Mouse (Mus musculus) layer of hippocampus, postnatal 25 days (tissue): ENCODE results near the gene Rhno1. TPM values are rescaled to one million over a fixed set of nuclear protein-coding genes. Genes with fewer than 3 reads are reported as not detected.

Experiments
- DNase-seq, 2 experiments: peaks; one replicate each; pipeline ENCODE4 v3.0.0; 2022; ENCODE audit warnings: mixed read lengths in 2 of 2, low spot score in 1 of 2; ENCODE audit errors: extremely low spot score in 1 of 2
- total RNA-seq, 2 experiments: library from RNA; stranded (reverse); gene quantifications; 2 replicates each; pipeline ENCODE4 v1.2.3; 2021

The Rhno1 gene
- total RNA-seq, 2 experiments from 2014 or later: 19.5 to 20.3 TPM

GRCm38 (mm10) chr6:128363007-128363825 is 505 bp upstream of the Rhno1 start:
- DNase-seq: no peak

DNA sequence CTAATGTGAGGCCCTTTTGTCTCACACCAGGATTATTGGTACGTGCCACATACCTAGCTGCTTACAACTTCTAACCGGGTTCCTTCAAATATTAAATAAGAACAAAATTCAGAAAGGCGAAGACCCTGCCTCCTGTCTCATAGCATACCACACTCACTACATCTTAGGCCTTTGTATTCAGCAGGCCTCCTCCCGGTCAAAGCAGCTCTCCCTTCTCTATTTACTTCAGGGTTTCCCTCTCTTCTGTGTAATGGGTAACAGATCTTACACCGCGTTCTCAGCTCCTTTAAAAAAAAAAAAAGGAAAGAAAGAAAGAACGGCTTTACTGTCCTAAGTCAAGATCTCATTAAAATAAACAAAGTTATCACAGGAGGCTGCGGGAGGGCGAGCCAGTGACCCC is 810 bp downstream of the Rhno1 start:
- no peak for DNase-seq

DNA sequence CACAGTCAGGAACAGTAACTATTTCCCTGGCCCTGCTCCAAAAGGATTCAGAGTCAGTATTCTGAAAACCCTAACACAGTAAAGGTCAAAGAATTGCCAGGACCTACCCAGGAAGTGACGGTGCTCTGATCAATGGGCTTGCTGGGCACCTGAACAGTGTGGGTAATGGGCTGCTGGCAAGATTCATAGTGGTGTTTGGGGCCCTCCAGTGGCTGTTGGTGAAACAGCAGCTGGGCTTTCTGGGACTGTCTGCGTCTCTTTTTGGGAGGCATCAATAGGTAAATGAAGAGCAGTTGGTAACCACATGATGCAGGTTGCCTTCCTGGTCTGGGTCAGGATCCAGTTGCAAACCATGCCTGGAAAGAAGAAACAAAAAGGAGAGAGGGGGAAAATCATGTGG is 3.7 kb downstream of the Rhno1 start:
- peak; percentile 66 to 82 for DNase-seq

DNA sequence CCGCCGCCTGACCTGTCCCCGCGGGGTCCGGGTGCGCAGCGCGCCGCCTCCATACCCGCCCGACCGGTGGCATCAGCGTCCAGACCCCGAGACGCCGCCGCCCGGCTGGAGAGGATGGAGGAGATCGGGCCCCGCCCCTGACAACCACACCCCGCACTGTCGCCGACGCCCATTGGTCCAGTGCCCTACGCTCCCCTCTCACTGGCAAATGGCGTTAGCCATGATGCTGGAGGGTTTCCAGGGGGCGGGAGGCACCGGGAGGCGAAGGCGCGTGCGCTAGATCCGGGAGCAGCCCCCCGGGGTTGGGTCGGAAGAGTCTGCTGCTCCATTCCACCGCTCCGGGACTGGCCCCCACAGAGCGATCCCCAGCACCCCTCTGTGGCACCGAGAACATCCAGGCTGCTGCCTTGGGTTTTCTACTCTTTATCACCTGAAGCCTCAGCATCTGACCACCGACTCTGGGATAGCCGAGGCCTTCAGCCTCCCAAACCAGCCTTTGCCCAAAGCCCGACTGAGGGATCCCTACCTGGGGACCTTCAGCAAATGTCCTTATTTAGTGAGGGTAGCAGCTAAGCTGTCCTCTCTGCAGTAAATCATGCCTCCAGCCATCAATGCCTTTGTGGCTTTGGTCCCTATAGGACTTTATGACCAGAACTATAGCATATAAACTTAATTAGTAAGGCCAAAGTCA is 6.8 kb downstream of the Rhno1 start, which contains the start of gene Tulp3:
Tulp3 (minus strand) TSS at position 126 of the 691 bp plus-strand sequence.
- DNase-seq: peak; percentile 93 to 96

GRCm38 (mm10) chr6:128355201-128355681 is 7.5 kb downstream of the Rhno1 start:
- DNase-seq: peak in 1 of 2 experiments; percentile 39

DNA sequence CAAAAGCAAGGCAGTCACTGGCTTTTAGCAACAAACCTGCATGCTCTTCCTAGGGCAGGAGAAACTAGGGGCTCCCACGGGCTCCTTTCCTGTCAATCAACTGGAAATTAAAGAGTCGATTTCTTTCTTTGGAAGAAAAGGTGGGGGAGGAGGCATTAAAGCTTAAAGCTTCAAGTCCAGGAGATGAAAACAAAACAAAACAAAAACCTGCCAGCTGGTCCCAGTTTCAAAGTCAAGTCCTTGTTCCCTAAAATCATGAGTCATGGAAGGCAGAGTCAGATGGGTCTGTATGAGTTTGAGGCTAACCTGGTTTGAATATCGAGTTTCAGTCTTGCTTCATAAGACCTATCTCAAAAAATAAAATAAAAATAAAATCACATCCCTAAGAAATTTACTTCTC is 8.6 kb downstream of the Rhno1 start:
- no peak for DNase-seq

GRCm38 (mm10) chr6:128349711-128350110 is 13.0 kb downstream of the Rhno1 start:
- no peak for DNase-seq

- DNase-seq: no peak
Observed at GRCm38 (mm10) chr6:128346782-128347181, 15.9 kb downstream of the Rhno1 start.

DNA sequence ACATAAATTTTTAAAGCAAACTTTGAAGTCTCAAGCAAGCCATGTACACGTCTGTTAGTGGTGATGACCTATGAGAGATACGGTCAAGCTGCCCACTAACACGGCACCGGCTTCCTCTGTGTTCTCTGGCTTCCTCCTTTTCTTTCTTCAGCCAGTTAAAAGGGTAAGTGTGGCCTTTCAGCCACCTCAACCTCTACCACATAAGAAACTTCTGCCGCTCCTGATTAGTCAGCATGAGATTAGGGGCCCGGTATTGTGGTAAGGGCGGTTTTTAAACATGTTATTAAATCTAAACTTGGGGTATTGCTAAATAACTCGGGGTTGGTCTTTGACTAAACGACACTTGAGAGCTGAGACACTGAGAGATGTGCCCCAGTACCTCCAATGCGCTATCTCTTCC is 17.1 kb downstream of the Rhno1 start:
- DNase-seq: no peak

GRCm38 (mm10) chr6:128341956-128342723 is 20.6 kb downstream of the Rhno1 start:
- DNase-seq: no peak

DNA sequence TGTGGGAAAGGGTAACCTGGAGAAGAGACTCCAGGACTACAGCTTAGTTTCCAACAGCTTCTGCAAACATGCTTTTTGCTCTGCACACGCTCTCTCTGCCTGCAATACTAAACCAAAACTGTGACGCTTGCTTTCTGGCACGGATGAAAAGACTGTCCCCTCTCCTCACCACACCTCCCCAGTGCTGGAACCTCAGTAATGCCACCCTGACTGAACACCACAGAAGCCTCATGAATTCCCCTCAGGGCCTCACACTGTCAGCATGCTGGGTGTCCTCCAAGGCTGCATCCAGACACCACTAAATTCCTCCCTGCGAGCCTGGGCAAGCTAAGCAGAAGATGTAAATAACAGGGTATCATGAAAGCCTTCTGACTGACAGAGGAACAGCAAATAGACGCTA is 23.8 kb downstream of the Rhno1 start:
- DNase-seq: no peak

- DNase-seq: no peak
Observed at GRCm38 (mm10) chr6:128337467-128337866, 25.2 kb downstream of the Rhno1 start.

- DNase-seq: peak; percentile 38 to 84
Observed at GRCm38 (mm10) chr6:128334397-128335124, 28.1 kb downstream of the Rhno1 start.

DNA sequence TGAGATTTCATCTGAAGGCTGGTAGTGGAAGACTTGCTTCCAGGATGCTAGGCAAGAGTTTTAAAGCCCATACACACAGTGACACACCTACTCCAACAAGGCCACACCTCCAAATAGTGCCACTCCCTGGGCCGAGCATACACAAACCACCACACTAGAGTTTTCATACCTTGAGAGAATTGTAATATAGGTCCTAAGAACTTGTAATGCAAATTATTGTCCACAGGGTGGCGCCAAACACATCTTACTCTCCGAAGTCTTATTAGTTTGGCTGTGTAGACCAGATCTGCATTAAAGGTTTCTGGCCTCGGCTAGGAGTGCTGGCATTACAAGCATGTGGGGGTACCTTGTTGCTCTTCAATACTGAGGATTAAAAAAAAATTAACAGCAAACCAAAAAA is 44.4 kb downstream of the Rhno1 start:
- DNase-seq: peak; percentile 25 to 69

DNA sequence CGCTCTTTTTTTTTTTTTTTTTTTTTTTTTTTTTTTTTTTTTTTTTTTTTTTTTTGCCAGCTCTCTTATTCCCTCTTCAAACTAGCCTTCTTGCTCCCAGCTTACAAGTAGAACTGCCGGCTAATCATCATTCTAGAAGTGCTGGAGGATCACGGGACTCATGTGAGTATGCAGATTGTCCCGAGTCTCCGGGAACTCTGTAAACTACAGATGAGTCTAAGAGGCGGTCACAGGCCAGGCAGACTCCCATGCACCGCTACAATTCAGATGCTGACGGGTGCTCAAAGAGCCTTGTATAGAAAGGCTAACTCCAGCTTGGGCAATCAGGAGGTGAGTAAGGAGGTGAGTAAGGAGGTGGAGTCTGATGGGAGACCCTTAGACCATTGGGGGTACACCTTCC is 47.1 kb downstream of the Rhno1 start:
- DNase-seq: no peak

DNA sequence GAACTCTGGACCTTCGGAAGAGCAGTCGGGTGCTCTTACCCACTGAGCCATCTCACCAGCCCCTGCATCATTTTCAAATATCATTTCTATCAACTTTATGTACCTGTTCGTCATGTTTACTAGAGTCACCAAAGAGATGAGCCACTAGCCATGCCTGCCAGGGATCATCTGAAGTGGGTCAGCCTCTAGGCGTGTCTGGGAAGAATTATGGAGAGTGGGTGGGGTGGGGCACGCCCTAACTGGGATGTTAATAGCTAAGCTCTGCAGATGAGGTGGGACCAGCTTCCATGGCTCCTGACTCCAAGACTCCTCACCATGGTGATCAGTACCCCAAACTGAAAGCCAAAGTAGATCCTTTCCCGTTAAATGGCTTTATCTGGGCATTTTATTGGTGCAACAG is 47.9 kb downstream of the Rhno1 start:
- DNase-seq: no peak

GRCm38 (mm10) chr6:128308311-128308710 is 54.4 kb downstream of the Rhno1 start:
- peak; percentile 48 to 69 for DNase-seq
